Mouse (Mus musculus): ENCODE data around the gene Trp53tg5.

Trp53tg5 gene

DNA sequence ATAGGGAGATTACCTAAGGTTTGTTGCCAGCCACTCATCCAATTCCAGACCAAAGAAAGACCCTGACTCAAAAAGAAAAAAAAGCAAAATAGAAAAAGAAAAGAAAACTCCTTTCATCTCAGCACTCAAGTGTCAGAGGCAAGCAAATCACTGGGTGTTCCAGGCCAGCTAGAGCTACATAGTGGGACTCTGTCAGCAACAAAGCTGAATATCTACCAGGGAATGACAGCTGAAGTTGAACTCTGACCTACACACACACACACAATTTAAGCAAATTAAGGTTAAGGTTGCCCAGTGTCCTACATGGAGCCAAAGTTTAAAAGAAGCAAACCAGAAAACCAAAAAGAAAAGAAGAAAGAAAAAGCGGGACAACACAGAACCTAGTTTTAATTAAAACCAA is 25.4 kb downstream of the Trp53tg5 start:
- DNase-seq, result no peak

DNA sequence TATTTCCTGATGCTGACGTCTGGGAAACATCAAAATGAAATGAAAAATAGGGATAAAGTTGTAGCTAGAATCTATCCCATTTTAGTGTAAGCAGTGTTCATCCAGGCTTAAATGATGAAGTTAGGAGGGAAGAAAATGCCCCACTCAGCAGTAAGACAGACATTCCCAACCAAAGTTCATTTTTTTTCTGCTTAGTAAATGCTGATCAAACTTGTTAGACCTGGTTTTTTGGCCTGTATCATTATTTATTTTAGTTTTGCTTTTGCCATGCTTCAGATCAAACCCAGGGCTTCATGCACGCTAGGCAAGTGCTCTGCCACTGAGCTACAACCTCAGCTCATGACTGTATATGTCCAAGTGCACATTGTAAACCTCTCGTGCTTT is 27.4 kb downstream of the Trp53tg5 start:
- DNase-seq, result no peak

DNA sequence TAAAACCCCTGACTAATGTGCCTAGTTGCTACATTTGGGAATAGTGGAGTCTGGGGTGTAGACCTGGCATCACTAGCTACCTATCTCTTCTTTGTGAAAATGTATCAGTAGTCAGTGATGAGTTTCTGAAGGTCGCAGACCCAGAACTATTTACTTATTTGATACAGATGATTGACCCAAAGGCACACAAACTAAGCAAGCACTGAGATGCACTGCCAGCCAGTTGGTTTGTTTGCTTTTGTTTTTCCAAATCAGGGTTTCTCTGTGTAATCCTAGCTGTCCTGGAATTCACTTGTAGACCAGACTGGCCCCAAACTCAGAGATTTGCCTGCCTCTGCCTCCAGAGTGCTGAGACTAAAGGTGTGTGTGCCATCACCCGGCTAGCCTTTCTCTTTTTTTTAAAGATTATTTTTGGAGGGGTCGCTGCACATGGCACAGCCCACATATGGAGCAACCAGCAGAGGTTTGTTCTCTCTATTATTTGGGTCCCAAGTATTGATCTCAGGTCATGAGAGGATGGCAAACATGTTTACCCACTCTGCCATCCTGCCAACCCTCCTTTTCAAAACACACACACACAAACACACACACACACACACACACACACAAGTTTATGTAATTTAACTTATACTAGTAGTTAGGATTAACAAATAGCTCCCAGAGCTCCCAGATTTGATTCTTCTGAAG is 28.0 kb downstream of the Trp53tg5 start:
- DNase-seq, result no peak

DNA sequence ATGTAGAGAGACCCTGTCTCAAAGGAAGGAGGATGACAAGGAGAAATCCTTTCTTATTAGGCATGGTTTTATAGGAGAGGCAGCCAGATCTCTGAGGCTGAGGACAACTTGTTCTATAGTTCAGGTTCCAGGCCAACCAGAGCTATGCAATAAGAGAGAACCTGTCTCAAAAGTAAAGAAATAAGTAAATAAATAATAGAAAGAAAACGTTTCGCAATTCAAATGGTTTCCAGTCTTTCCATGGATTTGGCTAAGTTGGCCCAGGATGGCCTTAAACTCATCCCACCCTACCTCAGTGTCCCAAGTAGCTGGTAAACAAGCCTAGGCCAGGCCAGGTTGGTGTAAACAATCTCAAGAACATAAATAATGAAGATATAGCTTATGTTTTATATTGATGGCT is 28.8 kb downstream of the Trp53tg5 start:
- no peak for DNase-seq

DNA sequence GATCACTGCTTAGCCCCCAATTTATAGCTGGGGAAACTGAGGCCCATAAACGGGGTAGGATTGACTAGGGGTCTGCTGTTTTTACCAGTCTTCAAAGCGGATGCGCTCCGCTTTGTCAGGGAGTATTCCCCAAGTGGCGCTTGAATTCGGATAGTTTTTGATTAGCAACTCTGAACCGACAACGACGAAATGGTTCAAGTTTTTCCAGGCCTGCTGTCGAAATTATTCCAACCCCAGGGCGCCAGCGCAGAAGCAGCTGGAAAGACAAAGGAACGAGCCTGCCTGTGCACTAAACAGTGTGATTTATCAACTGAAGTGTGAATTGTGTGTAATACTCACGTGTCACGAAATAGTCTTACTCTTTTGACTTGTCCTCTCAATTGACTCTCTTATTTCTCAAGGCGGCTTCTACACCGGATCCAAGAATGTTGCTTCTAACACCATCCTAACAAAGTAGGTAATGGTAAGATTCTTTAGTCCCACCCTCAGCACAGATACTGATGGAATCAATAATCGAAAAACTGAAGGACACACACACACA is 30.0 kb downstream of the Trp53tg5 start, which contains the start of gene Sdc4:
Gene Sdc4, minus strand, starts transcription at position 428 of the 541 bp plus-strand sequence.
- DNase-seq, result no peak

DNA sequence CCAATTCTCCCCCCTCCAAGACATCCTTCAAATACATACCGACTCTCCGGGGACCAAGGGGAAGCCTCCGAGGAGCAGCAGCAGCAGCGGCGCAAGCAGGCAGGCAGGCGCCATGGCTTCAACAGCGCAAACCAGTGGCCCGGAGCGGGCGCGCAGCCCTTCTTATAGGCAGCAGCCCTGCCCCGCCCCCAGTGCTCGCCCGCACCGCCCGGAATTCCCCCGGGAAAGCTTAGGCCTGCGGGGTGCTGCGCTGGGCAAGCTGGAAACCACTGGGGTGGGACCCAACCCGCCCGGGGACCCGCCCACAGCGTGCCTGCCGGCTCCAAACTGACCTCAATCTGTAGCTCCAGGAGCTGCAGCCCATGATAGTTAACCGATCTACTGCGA is 30.5 kb downstream of the Trp53tg5 start:
- DNase-seq, result peak; percentile 78

DNA sequence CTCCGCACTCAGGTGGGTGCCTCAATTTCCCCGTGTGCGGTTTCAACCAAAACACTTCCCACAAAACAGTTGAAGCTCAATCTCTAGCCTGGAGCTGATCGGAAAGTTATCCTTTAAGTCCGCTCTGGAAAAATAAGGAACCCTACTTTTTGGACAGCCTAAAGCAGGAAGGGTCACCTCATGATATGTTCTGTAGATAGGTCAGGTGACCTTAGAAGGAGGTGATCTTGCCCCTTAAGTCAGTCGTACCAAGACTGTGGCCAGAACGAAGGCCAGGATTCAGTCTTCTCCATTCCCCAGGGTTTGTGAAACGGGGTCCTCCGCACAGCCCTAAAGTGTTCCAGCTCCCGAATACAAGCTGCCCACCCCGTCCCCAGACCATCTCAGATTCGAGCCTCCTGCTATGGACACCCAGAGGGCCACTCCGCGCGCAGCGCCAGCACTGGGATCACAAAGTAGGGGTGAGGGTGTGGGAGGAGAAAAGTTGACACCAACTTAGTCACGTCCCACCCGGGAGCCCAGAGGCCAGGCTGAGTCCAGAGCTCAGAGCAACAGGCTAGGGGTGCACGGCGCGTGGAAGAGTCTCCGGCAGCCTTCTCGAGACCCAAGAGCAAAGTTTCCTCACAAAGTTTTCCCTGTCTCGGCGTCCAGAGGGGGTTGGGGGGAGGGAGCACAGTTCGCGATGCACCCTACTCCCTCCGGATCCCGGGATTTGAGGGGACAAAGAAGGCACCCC is 31.0 kb downstream of the Trp53tg5 start:
- no peak for DNase-seq

DNA sequence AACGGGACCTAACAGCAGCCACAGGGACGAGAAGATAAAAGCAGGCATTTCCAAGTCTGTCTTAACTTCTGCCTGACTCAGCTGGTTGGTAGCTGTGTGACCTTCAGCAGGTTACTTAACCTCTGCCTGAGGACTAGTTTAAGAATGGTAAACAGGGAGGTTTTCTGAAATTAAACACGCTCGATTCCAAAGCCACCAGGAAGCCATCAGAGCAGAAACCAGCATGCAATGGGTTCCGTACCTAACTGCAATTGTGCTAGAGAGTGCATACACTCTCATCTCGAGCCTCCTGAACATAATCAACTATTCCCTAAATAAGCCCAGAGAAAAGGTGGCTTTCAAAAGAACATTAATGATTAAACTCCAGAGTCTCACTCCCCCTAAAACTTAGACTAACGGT is 31.8 kb downstream of the Trp53tg5 start:
- no peak for DNase-seq

DNA sequence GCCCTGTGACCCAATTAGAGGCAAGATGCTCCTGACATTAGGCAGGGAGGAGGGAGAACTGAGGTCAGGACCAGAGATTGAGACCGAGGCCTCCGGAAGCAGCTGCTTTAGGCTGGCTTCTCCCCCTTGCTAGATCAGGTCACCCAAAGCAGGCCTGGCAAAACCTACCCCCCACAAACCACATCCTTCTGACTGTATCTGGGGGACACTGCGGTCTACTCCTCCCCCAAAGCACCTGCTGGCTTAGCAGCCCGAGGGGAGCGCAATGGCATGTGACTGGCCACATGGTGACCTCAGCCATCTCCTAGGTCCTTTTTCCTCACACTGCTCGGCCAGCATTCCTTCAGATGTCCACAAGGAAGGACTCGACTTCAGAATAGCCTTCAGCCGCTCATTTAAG is 32.4 kb downstream of the Trp53tg5 start:
- no peak for DNase-seq

DNA sequence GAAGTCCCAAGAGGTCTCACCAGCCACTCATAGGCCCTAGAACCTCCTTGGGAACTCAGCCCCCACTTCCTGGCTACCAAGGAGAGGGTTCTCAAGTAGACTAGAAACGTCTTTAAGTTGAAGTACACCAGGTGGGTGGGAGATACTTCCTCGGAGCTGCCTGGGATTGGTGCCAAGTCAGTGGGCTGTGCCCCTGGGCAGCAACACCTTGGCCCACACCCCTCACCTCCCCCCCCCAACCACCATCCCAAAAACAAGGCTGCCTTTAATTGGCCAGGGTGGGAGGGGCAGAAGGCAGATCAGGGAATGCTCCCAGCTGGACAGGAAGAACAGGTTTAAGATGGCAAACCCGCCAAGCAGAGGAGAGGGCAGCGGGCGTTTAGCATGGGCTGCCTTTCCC is 33.2 kb downstream of the Trp53tg5 start:
- no peak for DNase-seq

DNA sequence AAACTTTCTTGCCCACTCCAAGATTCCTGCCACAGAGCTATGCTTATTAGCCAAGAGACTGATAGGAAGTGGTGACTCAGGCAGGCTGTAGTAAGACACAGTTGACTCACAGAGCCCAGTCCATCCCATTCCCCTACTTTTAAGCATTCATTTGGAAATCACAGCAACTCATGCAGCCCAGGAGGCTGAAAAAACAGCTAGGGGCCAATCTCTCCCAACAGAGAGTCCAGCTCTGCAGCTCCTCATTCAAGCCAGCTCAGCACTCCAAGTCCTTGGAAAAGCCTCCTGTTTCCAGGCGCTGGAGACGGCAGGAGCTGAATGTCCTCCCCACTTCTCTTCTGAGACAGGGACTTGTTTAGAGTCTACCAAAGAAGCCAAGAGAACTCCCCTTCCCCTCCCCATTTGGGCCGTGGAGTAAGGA is 34.5 kb downstream of the Trp53tg5 start:
- no peak for DNase-seq

DNA sequence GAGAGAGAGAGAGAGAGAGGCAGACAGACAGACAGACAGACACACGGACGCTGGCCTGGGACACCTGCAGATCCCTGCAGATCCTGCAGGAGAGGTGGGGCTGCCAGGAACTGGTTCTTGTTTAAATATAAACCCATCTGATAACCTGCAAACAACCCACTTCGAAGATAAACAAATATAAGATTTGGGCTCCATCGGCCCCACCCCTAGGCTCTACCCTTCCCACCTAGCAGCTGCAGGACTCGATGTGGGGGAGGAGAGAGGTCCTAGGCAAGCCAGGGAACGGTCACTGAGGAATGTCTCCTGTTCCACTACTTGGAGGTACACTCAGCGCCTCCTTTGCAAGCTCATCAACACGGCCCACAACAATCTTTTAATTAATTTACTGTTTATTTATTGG is 35.3 kb downstream of the Trp53tg5 start:
- DNase-seq, result no peak

DNA sequence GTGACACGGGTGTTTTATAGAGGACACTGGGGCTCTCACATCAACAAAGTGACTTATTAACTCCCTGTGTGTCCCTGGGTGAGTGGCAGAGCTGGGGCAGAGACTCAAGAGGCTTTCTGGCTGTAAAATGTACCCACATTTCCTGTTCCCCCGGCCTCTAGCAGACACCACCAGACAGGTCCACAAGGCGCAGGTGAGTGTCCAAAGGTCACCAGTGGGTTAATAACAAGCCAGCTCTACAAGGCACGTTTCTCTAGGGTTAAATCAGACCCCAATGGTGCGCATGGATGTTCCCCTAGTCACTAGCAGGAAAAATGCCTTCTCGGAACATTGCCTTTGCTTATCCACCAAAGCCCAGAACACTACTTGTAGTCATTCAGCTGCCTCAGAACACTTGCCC is 35.8 kb downstream of the Trp53tg5 start:
- no peak for DNase-seq

DNA sequence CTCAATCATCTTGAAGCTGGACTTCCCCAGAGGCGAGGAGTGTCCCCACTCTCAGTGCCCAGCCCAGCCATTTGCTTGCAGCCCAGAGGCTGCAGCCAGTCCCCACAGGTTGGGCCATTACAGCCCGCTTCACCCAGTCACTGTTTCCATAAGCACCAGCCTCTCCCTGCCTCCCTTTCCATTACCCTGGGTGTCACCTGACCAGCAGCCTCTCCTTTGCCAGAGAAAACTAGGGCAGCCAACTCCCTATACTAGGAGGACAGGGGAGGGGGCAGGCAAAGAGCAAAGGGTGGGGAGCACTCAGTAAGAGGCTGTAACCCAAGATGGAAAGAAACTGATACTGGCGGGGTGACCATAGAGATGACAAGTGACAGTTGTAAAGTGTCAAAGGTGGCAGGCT is 36.6 kb downstream of the Trp53tg5 start:
- no peak for DNase-seq

DNA sequence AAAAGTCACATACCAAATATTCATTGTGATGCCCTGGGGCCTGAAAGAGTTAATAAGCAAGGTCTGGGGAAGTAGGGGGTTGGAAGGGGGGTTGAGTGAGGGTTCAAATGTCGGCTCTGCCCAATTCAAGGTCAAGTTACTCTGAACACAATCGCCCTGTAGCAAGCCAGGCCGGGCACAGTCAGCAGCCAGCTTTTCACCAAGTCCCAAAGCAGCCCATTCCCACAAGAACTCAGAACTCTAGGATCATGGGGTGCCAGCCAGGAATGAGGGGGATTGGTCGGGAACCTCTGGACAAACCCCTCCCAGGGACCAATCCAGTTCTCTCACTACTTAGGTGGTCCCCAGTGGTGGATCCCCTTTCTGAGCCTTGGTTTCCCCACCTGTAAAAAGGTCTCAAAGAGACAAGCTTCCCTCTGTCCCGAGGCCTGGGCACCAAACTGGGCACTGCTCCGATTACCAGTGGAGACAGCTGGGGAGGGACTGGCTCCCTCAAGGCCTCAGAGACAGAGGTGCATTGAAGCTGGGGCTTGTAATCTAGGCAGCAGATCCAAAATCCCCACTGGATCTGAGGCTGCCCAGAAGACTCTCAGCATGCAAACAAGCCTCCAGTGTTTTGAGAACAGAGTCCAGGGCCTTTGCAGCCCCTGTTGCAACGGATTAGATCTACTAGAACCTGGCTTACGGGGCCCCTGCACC is 37.2 kb downstream of the Trp53tg5 start:
- DNase-seq, result no peak

DNA sequence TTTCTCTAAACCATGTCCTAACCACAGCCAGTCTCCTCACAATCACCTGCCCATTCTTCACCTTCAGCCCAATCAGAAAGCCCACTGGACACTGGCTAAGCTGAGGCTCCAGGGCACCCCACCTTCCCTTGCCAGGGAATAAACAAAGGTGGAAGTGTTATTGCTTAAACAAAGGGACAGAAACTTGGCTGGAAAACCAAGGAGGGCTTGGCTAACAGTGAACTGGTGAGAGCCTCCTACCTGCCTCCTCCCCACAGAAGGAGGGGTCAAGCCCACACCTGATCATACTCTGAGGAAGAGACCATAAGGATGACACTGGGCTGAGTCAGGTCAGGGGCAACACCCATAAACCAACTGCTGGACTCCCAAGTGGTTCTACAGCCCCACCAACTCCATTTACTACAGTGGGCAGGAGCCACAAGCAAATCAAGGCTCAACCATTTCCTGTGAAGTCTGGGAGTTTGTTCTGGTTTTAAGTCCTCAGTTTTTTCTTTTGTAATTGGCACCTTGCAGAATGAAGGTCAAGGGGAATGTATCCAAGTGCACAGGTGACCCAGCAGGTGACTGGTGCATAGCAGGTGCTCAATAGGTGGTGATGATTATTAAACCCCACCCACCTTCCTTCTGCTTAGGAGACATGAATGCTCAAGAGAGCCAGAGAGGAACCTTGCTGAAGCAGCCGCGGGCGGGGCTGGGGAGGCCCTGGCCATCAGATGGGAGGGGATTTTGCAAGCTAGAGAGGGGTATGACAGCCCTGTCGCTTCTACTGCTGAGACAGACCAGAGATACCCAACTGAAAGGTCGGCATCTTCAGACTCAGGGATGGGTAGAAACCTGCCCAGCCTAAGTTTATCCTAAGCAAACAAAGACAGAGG is 38.1 kb downstream of the Trp53tg5 start:
- DNase-seq, result no peak

DNA sequence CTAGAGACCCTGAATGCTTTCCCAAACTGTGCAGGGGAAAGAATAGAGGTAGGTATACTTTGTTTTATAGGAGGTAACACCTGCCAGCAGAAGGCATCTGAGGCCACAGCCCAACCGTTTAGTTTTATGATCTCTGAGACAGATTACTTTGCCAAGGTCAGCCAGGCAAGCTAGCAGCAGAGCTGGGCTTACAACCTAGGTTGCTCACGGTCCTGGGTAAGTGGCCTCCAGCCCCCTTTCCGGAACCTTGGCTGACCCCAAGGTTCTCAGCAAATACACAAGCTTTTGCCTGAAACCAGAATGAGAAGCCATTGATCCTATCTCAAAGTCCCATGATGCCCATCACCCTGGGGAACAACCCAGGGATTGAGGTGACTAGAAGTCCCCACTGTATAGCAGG is 38.8 kb downstream of the Trp53tg5 start:
- no peak for DNase-seq

DNA sequence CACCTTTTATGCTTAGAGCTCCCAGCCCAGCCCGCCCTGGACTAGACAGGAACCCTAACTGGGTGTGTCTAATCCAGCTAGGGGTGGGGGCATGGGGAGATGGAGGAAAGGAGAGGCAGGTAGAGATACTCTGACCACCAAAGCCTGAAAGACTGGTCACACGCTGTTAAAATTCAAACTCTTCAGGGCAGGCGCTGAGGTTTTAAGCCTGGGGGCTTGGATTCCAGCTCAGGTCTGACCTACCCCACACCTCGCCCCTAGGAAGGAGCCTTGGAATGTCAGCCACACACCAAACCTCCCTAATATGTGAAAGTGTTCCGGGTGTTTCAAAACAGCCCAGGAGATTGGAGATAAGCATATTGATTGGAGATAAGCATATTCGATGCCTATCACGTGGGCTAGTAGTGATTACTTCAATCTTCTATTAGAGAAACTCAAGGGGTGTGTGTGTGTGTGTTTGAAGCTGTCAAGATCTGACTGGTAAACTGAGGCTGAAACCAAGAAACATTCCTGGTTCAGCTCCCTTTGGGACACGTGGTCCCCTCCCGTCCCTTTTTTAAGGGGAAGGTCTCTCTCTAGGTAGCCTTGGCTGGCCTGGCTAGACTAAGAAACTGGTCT is 40.1 kb downstream of the Trp53tg5 start:
- no peak for DNase-seq

DNA sequence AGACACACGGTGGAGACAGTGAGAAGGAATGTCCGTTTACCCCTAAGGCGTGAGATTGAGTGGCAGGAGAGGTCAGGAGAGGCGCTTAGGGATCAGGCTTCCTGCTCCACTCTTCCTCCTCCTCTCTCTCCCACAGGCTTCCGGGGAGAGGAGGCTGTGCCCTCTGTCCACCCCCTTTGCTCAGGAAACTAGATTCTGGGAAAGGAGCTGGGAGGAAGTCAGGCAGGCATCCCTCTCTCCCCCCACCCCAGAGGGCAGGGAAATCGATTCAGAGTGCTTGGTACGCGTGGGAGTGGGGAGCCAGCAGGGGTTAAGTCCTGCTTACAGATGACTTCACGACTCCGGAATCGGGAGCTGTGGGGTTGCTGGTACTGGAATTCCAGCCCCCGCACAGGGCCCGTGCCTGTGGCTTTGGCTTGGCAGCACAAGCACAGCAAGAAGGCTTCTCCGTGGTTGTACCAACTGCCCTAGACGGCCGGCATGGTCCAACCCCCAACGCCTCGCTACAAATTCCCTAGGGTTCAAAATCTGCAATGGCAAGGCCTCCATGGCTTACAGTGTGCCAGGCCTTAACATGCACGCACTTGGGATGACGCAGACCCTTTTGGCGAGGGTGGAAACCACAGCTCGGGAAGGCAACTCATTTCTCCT is 40.9 kb downstream of the Trp53tg5 start:
- DNase-seq, result no peak

DNA sequence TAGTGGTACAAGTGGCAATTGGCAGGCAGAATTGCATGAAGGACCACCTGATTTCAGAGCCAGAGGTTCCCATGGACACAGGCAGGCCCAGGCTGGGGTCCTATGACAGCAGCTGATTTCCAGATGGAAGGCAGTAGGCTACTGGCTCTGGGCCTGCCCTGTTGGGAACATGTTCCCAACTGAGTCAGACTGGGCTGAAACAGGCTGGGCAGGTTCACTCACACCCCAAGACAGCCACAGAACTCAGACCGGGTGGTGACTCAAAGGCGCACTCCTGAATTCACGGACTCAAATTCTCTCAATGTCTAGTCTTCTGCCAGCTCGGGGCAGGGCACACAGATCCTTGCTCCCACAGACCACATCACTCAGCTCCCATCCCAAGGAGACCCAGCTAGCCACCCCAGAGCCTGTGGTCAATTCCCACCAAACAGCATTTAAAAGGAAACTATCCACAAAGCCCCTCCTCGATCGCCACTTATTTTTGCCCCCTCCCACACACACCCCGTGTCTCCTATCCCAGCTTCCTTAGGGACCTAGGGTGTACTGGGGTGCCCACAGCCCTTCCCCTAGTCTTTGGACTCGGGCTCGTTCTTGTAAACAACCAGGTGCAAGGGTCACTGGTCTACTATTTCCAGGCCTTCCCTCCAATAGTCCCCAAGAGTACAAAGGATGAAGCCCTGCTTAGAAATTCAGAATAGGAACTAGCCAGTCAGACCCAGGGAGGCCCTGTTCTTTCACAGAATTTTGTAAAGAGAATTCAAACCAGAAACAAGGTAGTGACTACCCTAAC is 41.7 kb downstream of the Trp53tg5 start:
- DNase-seq, result no peak

DNA sequence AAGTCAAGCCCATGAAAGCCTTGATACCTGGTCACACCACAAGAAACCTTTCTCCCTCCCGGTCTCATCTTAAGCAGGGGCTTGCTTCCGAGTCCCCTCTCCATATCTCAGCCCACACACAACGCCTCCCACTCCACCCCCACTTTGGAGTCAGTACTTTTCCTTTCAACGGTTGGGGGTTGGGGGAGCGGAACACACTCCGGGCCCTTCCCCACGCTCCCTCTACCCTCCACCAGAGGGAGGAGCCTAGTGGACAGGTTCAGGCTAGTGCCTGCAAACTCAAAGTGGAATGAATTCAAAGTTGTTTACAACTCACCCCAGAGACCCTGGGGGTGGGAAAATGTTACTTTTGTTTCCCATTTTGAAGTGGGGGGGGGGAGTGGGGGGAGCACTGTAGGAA is 42.8 kb downstream of the Trp53tg5 start:
- DNase-seq, result no peak
